Mouse (Mus musculus) liver, embryonic 11.5 days (tissue): ENCODE measurements at regions not wholly inside any gene's neighbourhood (a gene's known extent, or its start where the extent isn't known, plus 50 kb on each side); places are given as distances from the start of the nearest gene placed in this dataset.
"Not testable (repeated sequence)": the region's sequence is repeated elsewhere in the genome, so short reads cannot be mapped to it uniquely, and the experiment has no call there.

Experiments used
- ATAC-seq: fragments of 200-750 bp; cut with Nextera tagmentation; replicated peaks from 2 replicates; pipeline ENCODE4 v1.8.0; 2017; ENCODE audit warnings: moderate number of reproducible peaks, mild to moderate bottlenecking, moderate TSS enrichment, moderate library complexity; ENCODE audit not compliant: low FRiP score
- DNase-seq: peaks from one replicate; pipeline ENCODE4 v3.0.0-alpha.2; 2017; ENCODE audit warnings: low spot score
- H3K27ac ChIP-seq: fragments of 300-500 bp; sonication (generic); 2 replicates; pipeline ENCODE4 v1.5.1; 2014; ENCODE audit warnings: mild to moderate bottlenecking, low read depth, low read length, control low read depth
- H3K27me3 ChIP-seq: fragments of 300-500 bp; sonication (generic); replicated peaks from 2 replicates; pipeline ENCODE4 v1.6.1; 2014; ENCODE audit warnings: low read length, mixed read lengths; ENCODE audit not compliant: control insufficient read depth, insufficient read depth
- H3K36me3 ChIP-seq: fragments of 300-500 bp; sonication (generic); 2 replicates; pipeline ENCODE4 v1.6.1; 2014; ENCODE audit warnings: mild to moderate bottlenecking, low read length, moderate library complexity, mixed read lengths; ENCODE audit not compliant: control insufficient read depth, insufficient read depth
- H3K4me1 ChIP-seq: fragments of 300-500 bp; sonication (generic); replicated peaks from 2 replicates; pipeline ENCODE4 v1.6.1; 2014; ENCODE audit warnings: low read length, mixed read lengths; ENCODE audit not compliant: control insufficient read depth, insufficient read depth
- H3K4me2 ChIP-seq: fragments of 300-500 bp; sonication (generic); 2 replicates; pipeline ENCODE4 v1.6.1; 2014; ENCODE audit warnings: mild to moderate bottlenecking, control low read depth, moderate library complexity
- H3K4me3 ChIP-seq: fragments of 300-500 bp; sonication (generic); 2 replicates; pipeline ENCODE4 v1.5.1; 2014; ENCODE audit warnings: low read depth, low read length, control low read depth
- H3K9ac ChIP-seq: fragments of 300-500 bp; sonication (generic); 2 replicates; pipeline ENCODE4 v1.6.1; 2014; ENCODE audit warnings: low read depth, low read length, control low read depth
- H3K9me3 ChIP-seq: fragments of 300-500 bp; sonication (generic); 2 replicates; pipeline ENCODE4 v1.6.1; 2016; ENCODE audit warnings: low read length, inconsistent platforms, mixed read lengths; ENCODE audit not compliant: control insufficient read depth

GRCm38 (mm10) chr5:109867221-109867620 is 56.0 kb upstream of the Gm15446 start:
- Histone ChIP-seq H3K4me3 (peak overlapping the region; percentile 65), H3K9ac (peak overlapping the region; percentile 71; the same call in 1 of the 2 replicates), H3K4me2 (peak overlapping the region; percentile 70)
- H3K9me3 ChIP-seq, H3K27me3 ChIP-seq, DNase-seq, H3K36me3 ChIP-seq, H3K4me1 ChIP-seq, H3K27ac ChIP-seq, ATAC-seq: not testable (repeated sequence)
